Mouse (Mus musculus) brain, embryonic 14.5 days (tissue): ENCODE measurements around the gene E430018J23Rik. TPM values are rescaled to one million over a fixed set of nuclear protein-coding genes. Genes with fewer than 3 reads are reported as not detected.
"Not testable (repeated sequence)": the region's sequence is repeated elsewhere in the genome, so short reads cannot be mapped to it uniquely, and the experiment has no call there.

ENCODE experiments used
- DNase-seq: peaks from one replicate; pipeline ENCODE4 v3.0.0-alpha.2; 2011; ENCODE audit warnings: low read depth
- CTCF ChIP-seq: fragments of 200-500 bp; IDR thresholded peaks from 2 replicates; pipeline ENCODE4 v1.5.1; 2012; ENCODE audit warnings: inconsistent platforms, mild to moderate bottlenecking, moderate library complexity, borderline replicate concordance; ENCODE audit not compliant: insufficient read depth, insufficient read length; ENCODE audit errors: extremely low read depth
- POLR2A ChIP-seq: fragments of 200-500 bp; IDR thresholded peaks from 2 replicates; pipeline ENCODE4 v1.6.1; 2012; ENCODE audit warnings: mild to moderate bottlenecking, inconsistent platforms, borderline replicate concordance; ENCODE audit not compliant: poor library complexity, insufficient read depth, insufficient read length, severe bottlenecking; ENCODE audit errors: extremely low read depth
- polyA plus RNA-seq: library from polyadenylated mRNA; depleted of rRNA; stranded (reverse); fragments of >200 nt; gene quantifications from 2 replicates; pipeline ENCODE4 v1.2.3, GENCODE M21; 2012; rRNA removed

The E430018J23Rik gene
- polyA plus RNA-seq, 1 experiment = 8.9 TPM

DNA sequence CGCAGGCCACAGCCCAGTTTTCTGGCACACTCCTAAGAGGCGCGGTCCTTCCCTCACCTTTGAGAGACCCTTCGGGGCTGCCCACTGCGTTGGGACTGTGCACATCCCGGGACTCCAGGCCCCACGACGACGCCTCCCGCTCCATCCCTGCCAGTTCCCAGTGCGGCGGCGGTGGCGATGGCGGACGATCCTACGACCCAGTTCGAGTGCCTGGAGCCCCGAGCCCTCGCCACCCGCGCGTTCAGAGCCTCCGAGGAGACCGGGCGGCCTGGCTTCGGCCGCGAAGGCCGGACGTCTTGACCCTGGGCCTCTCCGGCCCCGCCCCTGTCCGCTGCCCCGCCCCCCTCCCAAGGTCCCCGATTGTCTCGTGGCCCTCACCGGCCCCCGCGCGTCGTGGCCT lies 48.3 kb downstream of the E430018J23Rik start:
- no peak for TF ChIP-seq CTCF
- no peak for TF ChIP-seq POLR2A
- DNase-seq = no peak

GRCm38 (mm10) chr7:127344371-127344770 lies 49.1 kb downstream of the E430018J23Rik start:
- DNase-seq = no peak
- TF ChIP-seq POLR2A (no peak), CTCF (no peak)

DNA sequence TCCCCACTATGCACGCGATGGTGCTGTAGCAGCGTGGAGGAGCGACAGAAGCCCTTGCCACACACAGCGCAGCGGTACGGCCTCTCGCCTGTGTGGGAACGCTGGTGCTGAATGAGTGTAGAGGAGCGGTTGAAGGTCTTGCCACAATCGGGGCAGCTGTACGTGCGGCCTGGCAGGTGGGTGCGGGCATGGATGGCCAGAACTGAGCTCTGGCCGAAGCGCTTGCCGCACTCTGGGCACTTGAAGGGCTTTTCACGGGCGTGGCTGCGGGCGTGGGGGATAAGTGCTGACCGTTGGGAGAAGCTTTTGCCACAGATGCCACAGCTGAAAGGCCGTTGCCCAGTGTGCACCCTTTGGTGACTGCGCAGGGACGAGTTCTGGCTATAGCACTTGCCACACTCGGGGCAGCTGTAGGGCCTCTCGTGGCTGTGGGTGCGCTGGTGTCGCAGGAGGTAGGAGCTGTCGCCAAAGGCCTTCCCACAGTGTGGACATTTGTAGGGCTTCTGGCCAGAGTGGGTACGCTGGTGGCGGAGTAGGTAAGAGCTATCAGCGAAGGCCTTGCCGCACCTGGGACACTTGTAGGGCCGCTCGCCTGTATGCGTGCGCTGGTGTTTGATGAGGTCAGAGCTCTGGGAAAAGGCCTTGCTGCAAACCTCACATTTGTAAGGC lies 49.9 kb downstream of the E430018J23Rik start:
- TF ChIP-seq CTCF (no peak), POLR2A (no peak)

GRCm38 (mm10) chr7:127342888-127343287 lies 50.5 kb downstream of the E430018J23Rik start:
- no peak for DNase-seq
- no peak for TF ChIP-seq CTCF
- no peak for TF ChIP-seq POLR2A

More for the DNA sequence above, 49.9 kb downstream of the E430018J23Rik start:
- no peak for DNase-seq

- TF ChIP-seq CTCF (peak; percentile 23; the same call in 1 of the 2 replicates), POLR2A (no peak)
- peak; percentile 15 for DNase-seq
Observed at GRCm38 (mm10) chr7:127342332-127342731, 51.1 kb downstream of the E430018J23Rik start.

DNA sequence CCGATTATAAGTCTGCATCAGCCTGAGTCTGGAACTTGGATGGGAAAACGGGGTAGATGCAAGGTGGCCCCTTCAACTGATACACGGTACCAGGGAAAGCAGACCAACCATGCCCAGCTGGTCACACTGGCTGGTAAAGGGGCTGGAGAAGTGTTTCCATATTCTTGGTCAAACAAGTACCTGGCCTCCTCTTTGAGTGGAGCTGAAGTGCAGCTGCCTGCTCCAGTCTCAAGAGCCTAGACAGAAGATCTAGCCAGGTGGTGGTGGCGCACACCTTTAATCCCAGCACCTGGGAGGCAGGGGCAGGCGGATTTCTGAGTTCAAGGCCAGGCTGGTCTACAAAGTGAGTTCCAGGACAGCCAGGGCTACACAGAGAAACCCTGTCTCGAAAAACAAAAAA lies 51.6 kb downstream of the E430018J23Rik start:
- DNase-seq = not testable (repeated sequence)

DNA sequence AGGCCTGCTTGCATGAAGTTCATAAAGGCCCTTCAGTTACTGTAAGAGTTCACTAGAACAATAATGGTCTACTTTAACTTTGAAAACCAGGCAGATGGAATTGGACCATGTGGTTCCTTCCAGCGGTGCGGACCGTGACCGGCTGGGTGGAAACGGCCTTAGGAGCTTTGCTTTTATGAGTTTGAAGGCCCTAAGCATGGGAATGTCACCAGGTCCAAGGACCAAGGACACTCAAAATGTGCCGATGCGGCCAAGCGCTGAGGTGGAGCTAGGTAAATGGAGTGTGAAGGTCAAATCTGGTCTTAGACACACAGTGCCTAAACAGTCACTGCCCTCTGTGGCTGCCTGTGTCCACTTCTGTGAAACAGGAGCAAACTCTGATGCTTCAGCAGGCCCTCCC lies 52.1 kb downstream of the E430018J23Rik start:
- no peak for DNase-seq
- no peak for TF ChIP-seq POLR2A
- no peak for TF ChIP-seq CTCF

Other genes with a start within 250 kb of the E430018J23Rik start
- gene Cd2bp2, start 197.6 kb downstream of the E430018J23Rik start, polyA plus RNA-seq = 108 and 117 TPM in 2 replicates
- gene Tbc1d10b, start 185.2 kb downstream of the E430018J23Rik start, polyA plus RNA-seq = 54.2 and 66.1 TPM in 2 replicates
- gene Mylpf, start 184.7 kb downstream of the E430018J23Rik start, polyA plus RNA-seq = 5.8 and 8.9 TPM in 2 replicates
- gene Zfp553, start 160.6 kb downstream of the E430018J23Rik start, polyA plus RNA-seq = 38.5 and 38.9 TPM in 2 replicates
- 19.4 and 22.6 TPM in 2 replicates for gene Sept1, start 160.5 kb downstream of the E430018J23Rik start, polyA plus RNA-seq
- 88.1 and 118 TPM in 2 replicates for gene Zfp771, start 149.4 kb downstream of the E430018J23Rik start, polyA plus RNA-seq
- 82.3 and 131 TPM in 2 replicates for gene Dctpp1, start 132.9 kb downstream of the E430018J23Rik start, polyA plus RNA-seq
- 21.5 and 28.6 TPM in 2 replicates for gene Sephs2, start 119.6 kb downstream of the E430018J23Rik start, polyA plus RNA-seq
- 0.47 and 0.49 TPM in 2 replicates for gene Itgal, start 97.4 kb downstream of the E430018J23Rik start, polyA plus RNA-seq
- 44.6 and 50.5 TPM in 2 replicates for gene Zfp768, start 48.0 kb downstream of the E430018J23Rik start, polyA plus RNA-seq
- gene Zfp747, start 17.6 kb downstream of the E430018J23Rik start, polyA plus RNA-seq = 7.6 and 7.8 TPM in 2 replicates
- 4.5 and 4.9 TPM in 2 replicates for gene 9130019O22Rik, start 6.5 kb downstream of the E430018J23Rik start, polyA plus RNA-seq
- 4.4 and 5.5 TPM in 2 replicates for gene Zfp764, start 13.2 kb upstream of the E430018J23Rik start, polyA plus RNA-seq
- 21.0 and 28.2 TPM in 2 replicates for gene Zfp688, start 28.4 kb upstream of the E430018J23Rik start, polyA plus RNA-seq
- gene Zfp689, start 55.5 kb upstream of the E430018J23Rik start, polyA plus RNA-seq = 14.0 and 14.5 TPM in 2 replicates
- gene Prr14, start 66.0 kb upstream of the E430018J23Rik start, polyA plus RNA-seq = 73.5 and 104 TPM in 2 replicates
- 20.6 and 47.0 TPM in 2 replicates for gene Fbrs, start 85.6 kb upstream of the E430018J23Rik start, polyA plus RNA-seq
- 18.6 and 44.1 TPM in 2 replicates for gene Srcap, start 118.4 kb upstream of the E430018J23Rik start, polyA plus RNA-seq
- gene Gm42715, start 126.0 kb upstream of the E430018J23Rik start, polyA plus RNA-seq = 15.5 and 19.2 TPM in 2 replicates
- 2.0 and 3.2 TPM in 2 replicates for gene Tmem265, start 167.8 kb upstream of the E430018J23Rik start, polyA plus RNA-seq
- 108 and 126 TPM in 2 replicates for gene Phkg2, start 179.7 kb upstream of the E430018J23Rik start, polyA plus RNA-seq
- gene Ccdc189, start 195.0 kb upstream of the E430018J23Rik start, polyA plus RNA-seq = 11.9 and 16.0 TPM in 2 replicates
- 50.4 and 56.0 TPM in 2 replicates for gene Rnf40, start 195.1 kb upstream of the E430018J23Rik start, polyA plus RNA-seq
- 38.7 and 44.4 TPM in 2 replicates for gene Zfp629, start 222.2 kb upstream of the E430018J23Rik start, polyA plus RNA-seq